Mouse (Mus musculus) cerebellum, adult 11-12 months (tissue): ENCODE measurements around the gene Adar.
A peak's percentile ranks its signal among the peaks of the same experiment; 100 is the strongest.

ENCODE experiments used
- DNase-seq: peaks from one replicate; pipeline ENCODE4 v3.0.0; 2022

The Adar gene

DNA sequence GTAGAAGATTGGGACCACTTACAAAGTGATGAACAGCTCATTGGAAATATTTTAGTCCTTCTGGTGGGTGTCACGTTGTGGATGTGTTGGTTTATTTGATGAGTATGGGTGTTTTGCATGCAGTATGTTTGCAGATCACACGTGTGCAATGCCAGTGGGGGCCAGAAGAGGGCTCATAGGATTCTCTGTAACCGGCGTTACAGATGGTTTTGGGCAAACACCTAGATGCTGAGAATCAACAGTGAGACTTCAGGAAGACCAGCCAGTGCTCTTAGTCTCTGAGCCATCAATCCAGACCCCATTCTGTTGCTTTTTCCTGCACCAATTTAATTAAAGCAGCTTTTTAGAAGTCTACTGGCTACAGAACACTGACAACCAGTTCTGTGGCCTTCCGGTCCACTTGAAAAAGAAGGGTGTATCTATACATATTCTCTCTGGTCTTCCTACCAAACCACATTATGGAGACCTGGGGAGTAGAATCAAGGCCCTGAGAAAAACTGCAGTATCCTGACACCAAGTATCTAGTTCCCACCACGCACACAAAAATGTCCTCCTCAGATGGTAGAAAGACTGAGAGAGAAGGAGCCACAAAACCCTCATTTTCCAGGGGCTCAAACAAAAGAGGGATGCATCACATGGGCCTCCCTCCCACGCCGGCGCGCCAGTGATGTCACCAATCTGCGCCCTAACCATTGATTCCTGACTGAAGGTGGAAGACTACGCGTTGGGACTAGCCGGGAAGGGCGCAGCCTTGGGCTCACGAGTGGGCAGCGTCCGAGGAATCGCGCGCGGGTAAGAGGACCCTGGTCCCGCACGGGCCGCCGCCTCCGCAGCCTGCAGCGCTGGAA is at the start of gene Adar:
Gene Adar (plus strand): TSS at position 664 of the 848 bp plus-strand sequence.
- peak; percentile 83 for DNase-seq

DNA sequence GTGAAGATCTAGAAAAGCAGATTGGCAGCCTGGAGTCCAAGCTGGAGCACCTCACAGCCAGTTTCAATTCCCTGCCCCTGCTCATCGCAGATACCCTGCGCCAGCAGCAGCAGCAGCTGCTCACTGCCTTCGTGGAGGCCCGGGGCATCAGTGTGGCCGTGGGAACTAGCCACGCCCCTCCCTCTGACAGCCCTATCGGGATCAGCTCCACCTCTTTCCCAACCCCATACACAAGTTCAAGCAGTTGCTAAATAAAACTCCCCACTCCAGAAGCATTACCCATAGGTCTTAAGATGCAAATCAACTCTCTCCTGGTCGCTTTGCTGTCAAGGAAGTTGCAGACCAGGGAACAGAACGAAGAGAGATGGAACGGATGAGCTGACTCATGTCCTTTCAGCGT is 47.7 kb upstream of the Adar start:
- DNase-seq = no peak

DNA sequence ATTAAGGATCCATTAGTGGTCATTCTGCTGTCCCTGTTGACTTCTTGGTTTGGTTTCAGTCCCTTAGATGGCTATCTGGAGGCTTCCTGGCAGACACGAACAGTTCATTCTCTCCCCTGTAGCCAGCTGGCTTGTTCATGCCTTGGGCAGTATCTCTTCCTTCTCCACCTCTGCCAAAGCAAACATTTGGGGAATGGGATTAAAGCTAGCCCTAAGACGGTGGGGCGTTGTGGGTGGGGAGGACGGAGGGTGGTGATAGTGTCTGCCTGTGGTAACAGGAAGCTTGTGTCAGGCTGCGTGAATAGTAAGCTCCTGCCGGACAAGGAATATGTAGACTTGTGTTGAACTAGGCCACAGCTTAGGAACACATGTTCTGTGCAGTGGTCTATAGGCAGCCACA is 43.5 kb upstream of the Adar start:
- no peak for DNase-seq

DNA sequence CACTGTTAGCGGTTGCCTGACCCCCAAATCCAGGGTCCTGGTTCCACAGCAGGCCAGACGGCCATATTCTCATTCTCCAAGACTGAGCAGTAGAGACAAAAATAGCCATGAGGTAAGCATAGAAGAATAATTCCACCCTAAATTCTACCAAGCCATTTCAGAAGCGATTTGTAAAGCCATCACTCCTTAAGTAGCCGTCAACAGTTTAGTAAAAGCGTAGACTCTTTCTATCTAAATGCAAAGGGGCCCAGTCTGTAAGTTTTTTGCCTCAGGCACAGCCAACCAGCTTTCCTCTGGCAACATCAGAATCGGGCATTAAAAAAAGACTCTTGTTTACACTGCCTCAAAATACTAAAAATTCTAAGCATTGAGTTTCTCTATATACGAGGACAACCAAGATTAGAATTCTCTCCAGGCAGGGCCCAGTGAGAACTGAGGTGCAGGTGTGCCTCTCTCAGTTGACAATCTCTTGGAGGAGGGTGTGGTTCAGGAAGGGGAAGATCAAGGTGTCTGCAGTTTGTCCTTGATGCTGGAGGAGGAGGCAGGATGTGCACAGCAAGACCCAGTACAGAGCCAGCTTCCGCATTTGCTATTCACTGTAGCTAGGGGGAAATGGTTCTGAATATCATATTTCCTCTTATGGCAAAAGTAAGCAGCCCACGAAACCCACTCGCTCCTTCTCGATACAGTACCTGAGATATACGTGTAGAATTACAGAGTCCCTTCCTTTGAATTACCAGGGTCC is 42.1 kb upstream of the Adar start:
- no peak for DNase-seq

DNA sequence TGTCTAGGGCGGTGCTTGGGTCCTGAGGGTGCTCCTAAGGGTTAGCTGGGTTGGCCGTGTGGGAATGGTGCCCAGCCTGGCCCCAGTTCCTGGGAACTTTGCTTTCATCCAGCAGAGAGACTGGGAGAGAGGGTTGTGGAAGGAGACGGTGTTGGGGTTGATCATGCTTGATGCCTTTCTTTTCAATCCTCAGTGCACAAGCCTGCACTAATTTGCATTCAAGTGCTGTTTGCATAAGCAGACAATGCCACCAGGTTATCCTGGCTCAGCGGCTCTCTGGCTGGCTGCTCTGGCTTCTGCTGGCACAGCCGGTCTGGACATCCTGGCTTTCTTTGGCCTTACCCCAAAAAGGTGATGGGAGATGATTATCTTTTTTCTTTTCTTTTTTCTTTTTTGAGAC is 37.2 kb upstream of the Adar start:
- no peak for DNase-seq

DNA sequence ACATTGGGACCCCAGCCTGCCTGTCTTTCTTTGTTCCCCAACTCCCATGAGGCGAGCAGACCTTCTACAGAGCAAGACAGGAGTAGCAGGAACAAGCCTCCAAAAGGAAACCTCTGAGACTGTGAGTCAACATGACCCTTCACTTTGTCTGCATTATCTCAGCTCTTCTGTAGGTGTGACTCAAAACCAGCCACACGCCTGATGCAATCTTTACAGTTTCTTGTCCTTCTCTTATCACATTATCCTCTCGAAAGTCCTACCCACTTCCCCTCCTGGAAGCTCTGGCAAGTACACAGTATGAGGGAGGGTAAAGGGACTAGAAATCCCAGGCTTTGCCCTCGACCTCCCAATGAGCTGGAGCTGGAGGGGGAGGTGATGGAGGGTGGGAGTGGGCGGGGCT is 28.8 kb upstream of the Adar start:
- DNase-seq = no peak

DNA sequence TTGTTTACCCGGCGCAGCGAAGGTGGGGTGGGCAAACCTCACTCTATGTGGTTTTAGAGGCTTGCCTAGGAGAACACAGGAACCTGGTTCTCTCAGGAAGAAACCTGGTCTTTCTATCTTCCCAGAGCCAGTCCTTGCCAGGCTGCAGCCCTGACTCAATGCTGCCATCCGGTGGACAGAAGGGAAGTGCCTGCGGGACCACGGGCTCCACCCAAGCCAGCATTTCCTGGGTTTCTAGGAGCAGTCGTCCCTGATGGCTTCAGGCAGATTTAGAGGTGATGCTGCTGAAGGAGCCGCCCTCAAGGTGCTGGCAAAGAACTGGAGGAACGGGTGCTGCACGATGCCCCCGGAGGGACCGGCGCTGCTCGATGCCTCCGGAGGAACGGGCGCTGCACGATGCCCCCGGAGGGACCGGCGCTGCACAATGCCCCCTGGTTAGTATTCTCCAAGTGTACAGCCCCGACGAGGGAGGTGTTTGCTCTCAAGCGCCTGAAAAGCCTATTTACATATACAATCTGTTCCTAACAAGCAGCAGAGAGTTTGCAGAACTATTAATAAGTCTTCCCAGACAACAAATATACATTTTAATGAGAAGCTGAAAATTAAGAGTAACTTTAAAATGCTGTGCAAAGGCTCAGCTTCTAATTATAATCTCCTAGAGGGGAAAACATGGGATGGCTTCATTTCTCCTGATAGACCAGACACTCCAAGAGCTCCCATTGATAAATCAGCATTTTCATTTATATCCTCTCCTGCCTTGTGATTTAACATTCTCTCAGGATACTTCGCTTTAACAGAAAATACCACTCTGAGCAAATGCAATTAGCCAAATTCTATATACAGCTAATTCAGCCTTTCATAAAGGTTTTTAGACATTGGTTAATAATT is 25.9 kb upstream of the Adar start:
- peak; percentile 72 for DNase-seq

DNA sequence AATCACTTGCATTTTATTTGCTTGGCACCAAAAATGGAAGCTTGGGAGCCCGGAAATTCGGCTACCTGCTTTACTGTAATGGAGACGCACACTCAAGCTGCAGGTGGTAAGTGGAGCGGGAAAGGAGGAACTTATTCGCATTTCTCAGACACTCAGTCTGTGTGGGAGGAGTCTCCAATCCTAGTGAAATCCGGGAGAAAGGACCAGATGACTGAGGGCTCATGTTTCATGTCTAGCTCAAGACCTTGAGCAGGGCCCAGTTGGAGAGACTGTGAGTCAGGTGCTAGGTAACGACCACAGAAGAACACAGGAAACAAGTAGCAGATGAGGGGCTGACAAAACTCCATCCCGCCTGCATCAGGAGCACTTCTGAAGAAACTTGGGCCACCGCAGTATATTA is 23.0 kb upstream of the Adar start:
- DNase-seq = no peak

DNA sequence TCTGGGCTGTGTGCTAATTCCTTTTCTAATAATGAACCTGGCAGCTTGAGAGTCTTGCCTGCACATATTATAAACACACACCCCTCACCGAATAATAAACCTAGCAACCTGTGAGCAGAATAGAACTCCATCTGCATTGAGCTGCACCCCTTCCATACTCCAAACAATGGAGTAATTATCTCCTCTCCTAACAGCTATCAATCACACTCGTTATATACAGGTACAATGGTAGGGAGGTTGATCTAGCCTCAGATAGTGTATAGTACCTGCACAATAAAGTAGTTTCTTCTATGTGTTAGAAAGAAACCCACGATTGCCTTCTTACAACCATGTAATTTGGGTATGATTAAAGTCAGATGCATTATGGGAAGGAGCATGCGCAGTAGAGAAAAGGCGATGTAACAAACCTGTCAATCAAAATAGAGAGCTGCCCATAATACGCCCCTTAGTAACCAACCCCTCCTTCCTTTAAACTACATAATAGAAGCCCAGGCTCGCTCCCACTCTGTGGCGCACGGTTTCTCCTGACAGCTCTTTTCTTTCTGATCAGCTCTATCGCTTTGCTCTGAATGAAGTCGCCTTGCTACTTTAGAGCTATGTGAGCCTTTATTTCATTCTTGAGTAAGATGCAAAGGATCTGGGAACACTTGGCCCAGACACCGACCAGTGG is 18.5 kb upstream of the Adar start:
- no peak for DNase-seq

DNA sequence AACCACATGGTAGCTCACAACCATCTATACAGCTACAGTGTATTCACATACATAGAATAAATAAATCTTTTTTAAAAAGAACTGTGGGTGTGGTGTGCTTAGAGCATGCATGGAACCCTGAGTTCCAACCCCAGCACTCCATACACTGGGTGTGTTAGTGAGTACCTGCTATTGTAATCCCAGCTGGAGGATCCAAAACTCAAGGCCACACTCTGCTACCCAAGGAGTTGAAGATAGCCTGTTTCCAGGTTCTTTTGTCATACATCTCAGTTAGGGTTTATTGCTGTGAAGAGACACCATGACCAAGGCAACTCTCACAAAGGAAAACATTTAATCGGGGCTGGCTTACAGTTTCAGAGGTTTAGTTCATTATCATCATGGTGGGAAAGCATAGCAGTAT is 15.9 kb upstream of the Adar start:
- no peak for DNase-seq

DNA sequence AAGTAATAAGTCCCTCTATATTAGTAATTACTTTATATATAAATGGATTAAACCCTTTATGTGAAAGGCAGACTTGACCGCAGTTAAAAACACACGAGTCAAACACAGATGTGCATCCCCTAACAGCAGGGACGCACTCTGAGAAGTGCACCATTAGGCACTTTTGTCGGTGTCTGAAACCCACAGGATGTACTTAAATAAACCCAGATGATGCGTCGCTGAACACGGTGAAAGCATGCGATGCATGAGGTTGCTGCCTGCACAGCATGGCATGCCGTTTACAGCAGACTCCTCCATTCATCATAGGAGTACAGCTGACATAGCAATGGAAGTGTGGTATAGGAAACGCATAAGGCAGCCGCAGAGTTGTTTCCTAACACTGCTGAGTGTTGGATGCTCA is 14.4 kb upstream of the Adar start:
- DNase-seq = no peak

DNA sequence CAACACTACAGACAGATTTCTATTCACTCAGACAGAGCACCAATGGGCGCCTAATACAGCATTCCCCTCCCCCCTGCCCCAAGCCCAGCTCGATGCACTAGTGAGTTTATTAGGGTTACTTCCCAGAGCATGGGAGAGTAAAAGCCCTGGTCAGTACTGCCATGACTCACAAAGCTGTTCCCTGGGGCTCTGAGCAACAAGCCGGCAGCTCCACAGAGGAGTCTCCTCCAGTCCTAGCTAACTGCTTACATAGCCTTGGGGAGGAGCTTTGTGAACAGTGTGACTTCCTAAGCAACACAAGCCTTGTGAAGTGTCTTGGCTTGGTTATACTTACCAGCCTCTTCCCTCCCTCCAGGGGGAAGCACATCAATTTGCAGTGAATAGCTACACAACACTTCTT is 11.2 kb upstream of the Adar start:
- DNase-seq = no peak

DNA sequence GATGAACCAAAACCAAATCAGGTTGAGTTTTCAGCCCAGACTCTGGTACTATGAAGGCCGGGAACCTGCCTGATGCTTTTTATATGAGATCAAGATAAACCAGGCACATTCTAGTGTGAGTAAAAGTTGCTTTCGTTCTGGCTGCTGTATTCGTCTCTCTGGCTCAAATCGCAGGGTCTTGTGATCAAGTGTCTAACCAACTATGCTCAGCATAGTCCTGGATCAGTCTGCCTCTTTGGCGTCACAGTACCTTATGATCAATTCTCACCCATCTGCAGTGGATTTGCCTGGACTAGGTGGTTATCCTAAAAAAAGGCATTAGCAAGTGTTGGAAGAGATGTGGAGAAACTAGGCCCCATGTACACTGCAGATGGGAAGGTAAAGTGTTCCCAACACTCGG is 10.8 kb upstream of the Adar start:
- DNase-seq = no peak

DNA sequence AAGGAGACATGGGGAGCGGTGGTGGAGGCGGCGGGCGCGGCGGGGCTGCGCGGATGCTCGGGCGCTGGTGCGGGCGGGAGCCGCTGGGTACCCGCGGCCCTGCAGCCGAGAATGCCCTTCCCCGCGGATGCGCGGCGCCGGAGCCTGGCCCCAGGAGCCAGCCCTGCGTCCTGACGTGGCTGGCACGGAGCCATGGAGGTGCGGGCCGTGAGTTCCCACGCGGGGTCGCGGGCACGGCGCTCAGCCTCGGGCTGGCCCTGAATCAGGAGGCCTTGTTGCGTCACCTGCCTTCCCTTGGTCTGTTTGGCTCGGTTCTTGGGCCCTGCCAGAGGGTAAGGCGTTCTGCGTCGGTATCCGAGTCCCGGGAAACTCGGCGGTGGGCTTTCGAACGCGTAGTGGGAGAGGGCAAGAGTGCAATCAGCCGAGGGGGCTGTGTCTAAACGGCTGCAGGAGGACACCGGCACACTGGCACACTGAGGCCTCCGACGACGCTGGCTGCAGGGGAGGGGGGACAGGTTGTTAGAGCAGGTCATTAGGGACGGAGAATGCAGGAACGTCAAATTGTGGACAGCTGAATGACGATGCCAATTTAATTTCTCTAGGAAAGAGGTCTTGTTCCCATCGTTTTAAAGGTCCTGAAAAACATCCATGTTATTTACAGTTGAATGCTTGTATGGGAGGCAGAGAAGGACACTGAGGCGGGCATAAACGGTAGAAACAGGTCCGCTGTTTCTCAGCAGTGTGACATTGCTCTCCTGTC is 565 bp downstream of the Adar start:
- peak; percentile 74 for DNase-seq

DNA sequence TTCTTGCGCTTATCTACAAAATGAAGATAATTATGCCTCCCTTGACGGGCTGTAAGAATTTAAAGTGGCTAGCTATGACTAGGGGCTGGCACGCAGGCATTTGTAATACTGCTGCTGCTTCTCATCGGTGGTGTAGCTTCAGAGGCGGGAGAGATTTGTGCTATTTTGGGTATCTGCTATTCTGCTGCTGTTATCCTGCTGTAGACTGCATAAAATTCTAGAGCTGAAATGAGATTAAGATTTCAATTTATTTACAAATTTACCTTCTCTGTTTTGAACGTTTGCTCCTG is 1.1 kb downstream of the Adar start:
- no peak for DNase-seq

DNA sequence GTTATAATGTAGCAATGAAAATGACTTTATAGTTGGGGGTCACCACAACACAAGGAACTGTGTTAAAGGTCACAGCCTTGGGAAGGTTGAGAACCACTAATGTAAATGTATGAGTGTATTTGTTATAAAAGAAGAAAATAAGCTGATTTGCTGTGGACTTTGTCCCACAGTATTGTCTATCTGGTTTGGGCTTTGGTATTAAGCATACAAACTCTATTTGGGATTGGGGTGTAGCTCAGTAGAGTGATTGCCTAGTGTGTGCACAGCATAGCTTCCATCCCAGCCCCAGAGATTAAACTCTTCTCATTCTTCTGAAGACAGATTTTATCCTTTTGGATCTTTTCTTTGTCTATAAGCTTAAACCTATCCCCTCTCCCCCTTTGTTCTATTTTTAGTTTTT is 7.2 kb downstream of the Adar start:
- no peak for DNase-seq

DNA sequence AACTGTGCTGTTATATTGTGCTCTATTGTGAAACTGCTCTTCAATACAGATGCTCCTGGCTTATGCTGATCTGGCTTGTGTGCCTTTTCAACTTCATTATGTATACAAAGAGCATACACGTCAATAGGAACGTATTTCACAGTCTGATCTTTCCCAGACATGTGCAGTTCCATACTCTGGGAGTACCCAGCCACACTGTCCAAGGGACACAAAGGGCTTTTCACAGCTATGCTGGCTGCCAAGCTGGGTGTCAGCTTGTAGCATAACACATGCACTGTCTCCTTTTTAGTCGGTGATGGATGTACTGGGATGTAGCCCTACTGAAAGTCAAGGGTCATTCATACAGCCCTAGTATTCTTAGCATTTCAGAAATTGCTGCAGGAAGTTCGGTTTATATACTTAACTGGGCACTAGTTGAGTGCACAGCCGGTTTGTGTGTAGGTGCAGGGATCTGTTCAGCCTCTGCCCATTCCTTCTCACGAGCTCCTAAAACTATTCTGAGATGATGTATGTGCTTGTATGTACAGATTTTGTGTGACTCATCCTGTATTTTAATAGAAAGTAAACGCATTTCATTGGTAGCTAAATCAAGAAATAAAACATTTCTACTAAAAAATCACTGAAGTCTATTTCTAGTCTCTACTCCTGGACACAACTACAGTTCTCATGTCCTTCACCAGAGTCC is 8.7 kb downstream of the Adar start:
- no peak for DNase-seq

DNA sequence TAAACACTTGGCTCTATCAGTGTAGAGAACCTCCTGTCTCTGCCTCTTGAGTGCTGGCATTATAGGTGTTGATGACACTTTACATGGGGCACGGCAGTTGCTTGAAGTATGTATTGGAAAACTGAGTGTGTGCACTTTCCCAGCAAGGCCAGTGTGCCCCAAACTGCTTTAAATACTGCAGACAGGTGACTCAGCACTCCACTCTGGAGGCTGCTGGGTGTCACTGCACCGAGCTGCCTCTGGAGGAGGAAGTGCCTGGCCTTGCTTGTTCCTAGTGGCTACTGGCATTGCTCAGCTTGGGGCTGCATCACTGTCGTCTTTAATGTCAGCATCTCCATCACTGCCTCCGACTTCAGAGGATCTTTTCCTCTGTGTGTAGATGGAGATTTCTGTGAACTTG is 12.2 kb downstream of the Adar start:
- no peak for DNase-seq

DNA sequence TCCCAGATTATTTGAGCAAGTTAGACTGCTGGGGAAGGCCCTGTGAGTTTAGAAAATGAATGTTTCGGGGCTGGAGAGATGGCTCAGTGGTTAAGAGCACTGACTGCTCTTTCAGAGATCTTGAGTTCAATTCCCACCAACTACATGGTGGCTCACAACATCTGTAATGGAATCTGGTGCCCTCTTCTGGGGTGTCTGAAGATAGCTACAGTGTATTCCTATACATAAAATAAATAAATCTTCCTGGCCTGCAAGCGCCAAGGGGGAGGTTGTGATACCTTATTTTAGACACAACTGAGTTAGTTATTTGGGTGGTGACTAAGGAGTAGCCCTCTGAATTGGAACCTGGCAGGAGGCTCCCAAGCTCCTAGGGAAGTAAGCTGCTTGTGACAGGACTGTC is 14.0 kb downstream of the Adar start:
- DNase-seq = no peak

DNA sequence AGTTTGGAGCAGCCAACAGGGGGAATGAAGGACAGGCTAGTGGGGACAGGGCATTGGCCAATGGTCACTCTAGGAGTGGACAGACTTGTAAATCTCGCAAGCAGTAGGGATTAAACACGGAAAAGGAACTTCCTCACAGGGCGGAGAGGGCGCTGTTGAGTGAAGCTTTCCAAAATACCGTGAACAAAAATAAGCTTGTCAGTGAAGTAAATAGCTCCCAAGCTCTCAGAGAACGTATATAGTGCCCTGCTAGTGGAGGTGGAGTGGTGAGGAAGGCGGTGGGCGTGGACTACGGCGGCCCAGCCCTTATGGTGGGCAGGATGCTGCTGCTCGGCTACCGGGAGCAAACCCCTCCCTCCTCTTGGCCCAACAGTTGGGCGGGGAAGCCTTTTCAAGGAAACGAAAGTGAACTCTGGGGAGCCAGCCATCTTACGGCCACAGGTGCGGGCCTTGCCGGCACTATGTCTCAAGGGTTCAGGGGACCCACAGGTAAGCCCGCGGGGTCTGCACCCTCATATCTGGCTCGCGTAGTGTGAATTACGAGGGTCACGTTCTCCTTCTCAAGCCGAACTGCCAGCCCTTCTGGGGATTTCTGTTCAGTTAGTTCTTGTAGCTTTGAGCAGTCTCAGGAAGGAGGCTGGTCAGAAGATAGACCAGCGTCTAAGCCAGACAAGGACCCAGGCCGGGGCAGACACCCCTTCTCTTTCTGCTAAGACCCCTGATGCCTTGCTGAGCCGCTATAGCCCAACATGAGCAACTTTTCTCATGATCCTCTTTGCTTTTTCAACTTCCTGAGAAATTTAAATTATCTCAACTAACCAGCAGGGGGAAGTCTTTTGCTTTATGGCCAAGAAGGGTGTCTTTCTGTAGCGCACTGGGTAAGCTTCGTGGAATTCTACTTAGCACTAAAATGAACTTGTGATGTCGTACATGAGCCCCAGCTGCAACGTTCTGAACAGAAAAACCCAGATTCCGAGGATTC is 15.8 kb downstream of the Adar start:
- peak; percentile 44 for DNase-seq
